Mouse (Mus musculus) ovary, adult 10 weeks (tissue): ENCODE data around the gene Adsl. TPM values are rescaled to one million over a fixed set of nuclear protein-coding genes. Genes with fewer than 3 reads are reported as not detected.

Experiments
- polyA plus RNA-seq: library from polyadenylated mRNA; stranded (reverse); fragments of 350-450 nt; fragmentation: Illumina TruSeq; extraction: RNeasy Lipid Tissue Mini Kit (QIAGEN cat#74804); gene quantifications from one replicate; pipeline ENCODE4 v1.2.3, GENCODE M21; 2014

The Adsl gene
- 5.3 TPM for polyA plus RNA-seq

GRCm38 (mm10) chr15:80948145-80949135 lies at the start of gene Adsl:
Gene Adsl, plus strand, starts transcription at chr15:80948490.

DNA sequence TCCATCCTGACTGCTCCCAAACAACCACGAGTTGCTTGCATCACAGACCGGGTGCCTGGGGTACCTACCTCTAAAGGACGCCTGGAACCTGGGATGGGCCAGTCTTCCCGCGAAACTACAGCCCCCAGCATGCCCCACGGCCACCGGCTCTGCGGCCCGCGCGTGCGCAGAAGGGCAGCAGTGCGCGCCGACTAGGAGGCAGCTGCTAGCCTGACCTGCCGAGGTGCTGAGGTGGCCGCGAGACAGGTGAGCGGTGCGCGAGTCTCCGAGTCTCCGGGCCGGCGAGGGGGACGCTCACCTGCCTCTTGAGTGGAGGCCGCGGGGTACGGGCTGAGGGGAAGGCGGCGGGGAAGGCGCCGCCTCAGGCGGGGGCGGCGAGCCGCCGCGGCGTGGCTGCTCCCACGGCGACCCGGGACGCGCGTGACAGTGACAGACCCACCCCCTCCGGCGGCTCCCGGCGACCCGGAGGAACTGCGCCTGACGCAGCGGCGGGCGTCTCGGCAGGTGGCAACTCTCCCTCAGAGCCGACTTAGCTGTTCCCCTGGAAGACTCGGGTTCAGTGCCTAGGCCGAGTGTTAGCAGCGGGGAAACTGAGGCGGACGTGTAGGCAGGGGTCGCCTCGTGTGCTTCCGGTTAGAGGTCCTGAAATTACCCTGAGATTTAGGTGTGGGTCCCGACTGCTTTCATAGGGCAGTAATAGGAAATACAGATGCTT lies 29.5 kb downstream of the Adsl start, which contains the start of gene Sgsm3:
Gene Sgsm3, plus strand, starts transcription at position 146 of the 715 bp plus-strand sequence.

Other genes with a start within 250 kb of the Adsl start
- gene Tnrc6b, start 237.2 kb upstream of the Adsl start, polyA plus RNA-seq: 37.9 TPM
- gene Sgsm3, start 29.3 kb downstream of the Adsl start, polyA plus RNA-seq: not detected
- 2.1 TPM for gene Mrtfa, start 242.3 kb downstream of the Adsl start, polyA plus RNA-seq